Comparison of ENCODE assay signal across 19 mouse cellular contexts in genomic region chr12:15840864-15841557, GRCm38 (mm10). TPM values are rescaled to one million over a fixed set of nuclear protein-coding genes. Genes with fewer than 3 reads are reported as not detected.
DNase-seq lines count a peak whose midpoint lies in the region; ATAC-seq and TF ChIP-seq lines count a peak whose summit lies in the region.
"Had no signal": no experiment of that assay in that cellular context is flagged by ENCODE, and none has a peak within 500 bp of the region (broad histone marks: within the 10 kb centered on the region; RNA-seq: fewer than 3 reads in every experiment).

No protein-coding gene starts in this region.

- H3K27me3 ChIP-seq in kidney, postnatal 0 days (ENCODE audit: insufficient read depth, low read length): no peaks in the 10 kb centered on the region
- H3K27me3 ChIP-seq in heart, embryonic 11.5 days (ENCODE audit: control insufficient read depth, insufficient read depth, low read length): no peaks in the 10 kb centered on the region
- H3K27me3 ChIP-seq: CH12.LX; embryonic facial prominence, embryonic 12.5 days; forebrain, embryonic 15.5 days; hindbrain, embryonic 12.5 days; Patski had no signal

- H3K4me3 ChIP-seq in kidney, postnatal 0 days (replicated peaks; ENCODE audit: low read depth, low read length): no peak overlapping the region
- no peak overlapping the region for H3K4me3 ChIP-seq in heart, embryonic 11.5 days (ENCODE audit: low read depth, low read length)
- H3K4me3 ChIP-seq: embryonic facial prominence, embryonic 12.5 days; forebrain, embryonic 15.5 days; hindbrain, embryonic 12.5 days had no signal

- ATAC-seq in kidney, postnatal 0 days (replicated peaks; ENCODE audit: low FRiP score, low read depth): peak; percentile 76
- no peak for ATAC-seq in granulocyte monocyte progenitor cell, adult 5-6 weeks (replicated peaks; ENCODE audit: poor library complexity, severe bottlenecking)
- ATAC-seq in heart, embryonic 11.5 days (replicated peaks; ENCODE audit: insufficient number of reproducible peaks, low FRiP score, low TSS enrichment): no peak
- ATAC-seq: forebrain, embryonic 15.5 days; hindbrain, embryonic 16.5 days; Patski had no signal

- H3K9me3 ChIP-seq in kidney, postnatal 0 days (replicated peaks; ENCODE audit: low read length): no peaks in the 10 kb centered on the region
- H3K9me3 ChIP-seq in heart, embryonic 11.5 days (replicated peaks; ENCODE audit: control insufficient read depth, low read length): no peaks in the 10 kb centered on the region
- H3K9me3 ChIP-seq: embryonic facial prominence, embryonic 12.5 days; forebrain, embryonic 15.5 days; hindbrain, embryonic 12.5 days had no signal

- no peaks in the 10 kb centered on the region for H3K36me3 ChIP-seq in kidney, postnatal 0 days (ENCODE audit: insufficient read depth, low read length)
- H3K36me3 ChIP-seq in heart, embryonic 11.5 days (ENCODE audit: control insufficient read depth, insufficient read depth, low read length): no peaks in the 10 kb centered on the region
- H3K36me3 ChIP-seq: embryonic facial prominence, embryonic 12.5 days; forebrain, embryonic 15.5 days; hindbrain, embryonic 12.5 days had no signal

- H3K4me2 ChIP-seq in kidney, postnatal 0 days (ENCODE audit: low read length): no peak overlapping the region
- H3K4me2 ChIP-seq in heart, embryonic 11.5 days: no peak overlapping the region
- H3K4me2 ChIP-seq: embryonic facial prominence, embryonic 12.5 days; forebrain, embryonic 15.5 days; hindbrain, embryonic 12.5 days had no signal

- TF ChIP-seq CTCF in kidney, postnatal 0 days (IDR thresholded peaks at IDR 0.05; ENCODE audit: low read depth): no peak

- H3K4me1 ChIP-seq in kidney, postnatal 0 days (replicated peaks; ENCODE audit: insufficient read depth, low read length): no peaks in the 10 kb centered on the region
- no peaks in the 10 kb centered on the region for H3K4me1 ChIP-seq in heart, embryonic 11.5 days (ENCODE audit: control insufficient read depth, insufficient read depth, low read length)
- H3K4me1 ChIP-seq: embryonic facial prominence, embryonic 12.5 days; forebrain, embryonic 15.5 days; hindbrain, embryonic 12.5 days had no signal

- 75% methylated on average over 12 of the region's 12 CpGs for WGBS in kidney, postnatal 0 days
- 87% methylated on average over 12 of the region's 12 CpGs for WGBS in heart, embryonic 11.5 days (ENCODE audit: insufficient replicate concordance)

- no peak overlapping the region for H3K9ac ChIP-seq in kidney, postnatal 0 days (ENCODE audit: low read depth, low read length)
- no peak overlapping the region for H3K9ac ChIP-seq in heart, embryonic 11.5 days (ENCODE audit: low read depth, low read length)
- H3K9ac ChIP-seq: embryonic facial prominence, embryonic 12.5 days; forebrain, embryonic 15.5 days; hindbrain, embryonic 12.5 days had no signal

- DNase-seq in kidney, adult 18-20 months: peak; percentile 56
- peak; percentile 81 to 87 for DNase-seq in kidney, adult 8-10 months
- DNase-seq in kidney, postnatal 0 days (ENCODE audit: low spot score): no peak
- DNase-seq in kidney, postnatal 36 days: peak; percentile 71 to 86
- DNase-seq in gastrocnemius, postnatal 10 days: no peak
- DNase-seq: adrenal gland, adult 8-10 months; adrenal gland, postnatal 36 days; cerebellum, adult 2 months; cerebellum, postnatal 25 days; heart, postnatal 10 days; heart, postnatal 4 days had no signal

- H3K27ac ChIP-seq in kidney, postnatal 0 days: peak overlapping the region; percentile 47; the same call in 1 of the 2 replicates
- H3K27ac ChIP-seq in heart, embryonic 11.5 days (ENCODE audit: low read depth, low read length): no peak overlapping the region
- H3K27ac ChIP-seq: embryonic facial prominence, embryonic 12.5 days; forebrain, embryonic 15.5 days; hindbrain, embryonic 12.5 days had no signal

RNA-seq across cellular contexts. Expression of gene Trib2, which starts 24.3 kb away (rescaled TPM):
- polyA plus RNA-seq in kidney, postnatal 0 days (2015; fragmentation: Nextera tagmentation; extraction: Ambion mirVana): 51.4 and 53.0 TPM in 2 replicates
- total RNA-seq in gastrocnemius, postnatal 10 days (2021): 10 to 100 TPM; 23.5 to 32.1 TPM
- 0.47 and 1.5 TPM in 2 replicates for total RNA-seq in granulocyte monocyte progenitor cell, adult 5-6 weeks (2014; fragmentation: Nextera tagmentation)
- total RNA-seq in granulocyte monocyte progenitor cell, adult 5-6 weeks (2017): 0.05 and 0.09 TPM in 2 replicates
- polyA plus RNA-seq in heart, embryonic 11.5 days (2014; fragmentation: Nextera tagmentation; extraction: Ambion mirVana): 45.4 and 53.5 TPM in 2 replicates

Comparison
In these comparisons a context has a peak if more than half of its experiments do, and no peak if none do; other contexts are left out.
1. DNase-seq: peak in kidney, adult 18-20 months (single experiment), kidney, adult 8-10 months (2 of 2) and kidney, postnatal 36 days (2 of 2); none in kidney, postnatal 0 days (single experiment) and gastrocnemius, postnatal 10 days (single experiment).
2. RNA of gene Trib2, which starts 24.3 kb away (total RNA-seq): 23.5 to 32.1 TPM in gastrocnemius, postnatal 10 days; 0.05 to 1.5 TPM in granulocyte monocyte progenitor cell, adult 5-6 weeks; every median in the first group is over 4 times any median in the second.